Mouse (Mus musculus): Measurements from ENCODE around the gene Gng2.

DNA sequence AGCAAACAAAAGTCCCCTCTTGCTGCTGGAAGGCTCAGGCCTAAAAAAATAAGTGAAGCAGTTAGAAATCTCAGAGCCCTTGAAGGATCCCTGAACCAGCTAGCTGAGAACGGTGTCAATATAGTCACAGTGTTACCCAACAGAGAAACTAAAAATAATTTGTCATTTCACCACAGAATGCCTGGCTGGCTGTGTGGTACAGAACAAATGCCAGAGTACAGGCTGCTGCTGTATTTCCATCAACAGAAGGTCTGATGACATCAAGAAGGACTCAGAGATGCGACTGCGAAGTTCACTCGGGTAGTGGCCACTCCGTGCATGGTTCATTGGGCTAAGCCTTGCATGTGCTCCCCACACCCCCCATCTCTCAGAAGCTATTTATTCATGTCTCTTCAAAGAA is 89.9 kb downstream of the Gng2 start:
- TF ChIP-seq CTCF (IDR thresholded peaks at IDR 0.05; ENCODE audit: control insufficient read depth, insufficient read depth, insufficient replicate concordance, low read depth, low read length): no peak
- no peak for TF ChIP-seq POLR2A (IDR thresholded peaks at IDR 0.05; ENCODE audit: control insufficient read depth, low read depth, low read length)
